Mouse (Mus musculus): ENCODE measurements at regions not wholly inside any gene's neighbourhood (a gene's known extent, or its start where the extent isn't known, plus 50 kb on each side); places are given as distances from the start of the nearest gene placed in this dataset.
"Not testable (repeated sequence)": the region's sequence is repeated elsewhere in the genome, so short reads cannot be mapped to it uniquely, and the experiment has no call there.

GRCm38 (mm10) chr12:8438638-8439037 is 61.2 kb downstream of the Rhob start:
- Histone ChIP-seq H3K36me3 (ENCODE audit: control insufficient read depth, insufficient read depth) (no peaks in the 10 kb centered on the region), H3K9ac (ENCODE audit: low read length) (no peak overlapping the region), H3K27ac (ENCODE audit: low read length) (no peak overlapping the region), H3K4me2 (ENCODE audit: low read depth, low read length) (no peak overlapping the region), H3K4me1 (ENCODE audit: control insufficient read depth, insufficient read depth, low read length) (peaks cover 29% of the 10 kb centered on the region), H3K27me3 (ENCODE audit: control insufficient read depth, insufficient read depth, low read length) (no peaks in the 10 kb centered on the region), H3K9me3 (replicated peaks; ENCODE audit: control insufficient read depth, low read length) (no peaks in the 10 kb centered on the region), H3K4me3 (ENCODE audit: low read length) (no peak overlapping the region)
- no peak; the same call in 1 of the 2 replicates for ATAC-seq (replicated peaks; ENCODE audit: extremely low read depth, insufficient read depth, low FRiP score)
- 42% methylated on average over 4 of the region's 4 CpGs for WGBS

GRCm38 (mm10) chr12:8436976-8437580 is 62.7 kb downstream of the Rhob start:
- no peaks in the 10 kb centered on the region for H3K9me3 ChIP-seq (replicated peaks; ENCODE audit: control insufficient read depth, low read length)
- H3K27ac ChIP-seq (ENCODE audit: low read length), result no peak overlapping the region
- H3K9ac ChIP-seq (ENCODE audit: low read length), result no peak overlapping the region
- H3K4me3 ChIP-seq (ENCODE audit: low read length), result no peak overlapping the region
- ATAC-seq (replicated peaks; ENCODE audit: extremely low read depth, insufficient read depth, low FRiP score), result no peak
- H3K4me1 ChIP-seq (ENCODE audit: control insufficient read depth, insufficient read depth, low read length), result peaks cover 36% of the 10 kb centered on the region
- H3K27me3 ChIP-seq (ENCODE audit: control insufficient read depth, insufficient read depth, low read length), result no peaks in the 10 kb centered on the region
- H3K36me3 ChIP-seq (ENCODE audit: control insufficient read depth, insufficient read depth), result no peaks in the 10 kb centered on the region
- 64% methylated on average over 6 of the region's 6 CpGs for WGBS
- no peak overlapping the region for H3K4me2 ChIP-seq (ENCODE audit: low read depth, low read length)

GRCm38 (mm10) chr12:8436553-8436952 is 63.3 kb downstream of the Rhob start:
- Histone ChIP-seq H3K4me1 (ENCODE audit: control insufficient read depth, insufficient read depth, low read length) (peaks cover 39% of the 10 kb centered on the region), H3K9me3 (replicated peaks; ENCODE audit: control insufficient read depth, low read length) (no peaks in the 10 kb centered on the region), H3K36me3 (ENCODE audit: control insufficient read depth, insufficient read depth) (no peaks in the 10 kb centered on the region), H3K4me2 (ENCODE audit: low read depth, low read length) (no peak overlapping the region), H3K4me3 (ENCODE audit: low read length) (no peak overlapping the region), H3K27me3 (ENCODE audit: control insufficient read depth, insufficient read depth, low read length) (no peaks in the 10 kb centered on the region), H3K9ac (ENCODE audit: low read length) (no peak overlapping the region), H3K27ac (ENCODE audit: low read length) (no peak overlapping the region)
- WGBS, result 42% methylated on average over 5 of the region's 5 CpGs
- ATAC-seq (replicated peaks; ENCODE audit: extremely low read depth, insufficient read depth, low FRiP score), result no peak

GRCm38 (mm10) chr12:8435651-8436348 is 64.0 kb downstream of the Rhob start:
- H3K4me1 ChIP-seq (ENCODE audit: control insufficient read depth, insufficient read depth, low read length), result peaks cover 39% of the 10 kb centered on the region
- not testable (repeated sequence) for H3K36me3 ChIP-seq (ENCODE audit: control insufficient read depth, insufficient read depth); H3K9ac ChIP-seq (ENCODE audit: low read length); H3K27me3 ChIP-seq (ENCODE audit: control insufficient read depth, insufficient read depth, low read length); H3K4me2 ChIP-seq (ENCODE audit: low read depth, low read length); H3K9me3 ChIP-seq (replicated peaks; ENCODE audit: control insufficient read depth, low read length); H3K27ac ChIP-seq (ENCODE audit: low read length); H3K4me3 ChIP-seq (ENCODE audit: low read length)
- 0 out of 2 replicates have a peak, but pooled peaks have one; percentile 24 for ATAC-seq (replicated peaks; ENCODE audit: extremely low read depth, insufficient read depth, low FRiP score)
- 57% methylated on average over 3 of the region's 3 CpGs for WGBS

GRCm38 (mm10) chr12:8428228-8428990 is 71.4 kb downstream of the Rhob start:
- Histone ChIP-seq H3K9me3 (replicated peaks; ENCODE audit: control insufficient read depth, low read length) (peaks cover 6% of the 10 kb centered on the region; the same call in 1 of the 2 replicates), H3K27me3 (ENCODE audit: control insufficient read depth, insufficient read depth, low read length) (no peaks in the 10 kb centered on the region), H3K4me3 (ENCODE audit: low read length) (no peak overlapping the region), H3K4me1 (ENCODE audit: control insufficient read depth, insufficient read depth, low read length) (peaks cover 10% of the 10 kb centered on the region), H3K36me3 (ENCODE audit: control insufficient read depth, insufficient read depth) (no peaks in the 10 kb centered on the region), H3K27ac (ENCODE audit: low read length) (no peak overlapping the region), H3K9ac (ENCODE audit: low read length) (no peak overlapping the region), H3K4me2 (ENCODE audit: low read depth, low read length) (no peak overlapping the region)
- ATAC-seq (replicated peaks; ENCODE audit: extremely low read depth, insufficient read depth, low FRiP score), result no peak; the same call in 1 of the 2 replicates
- WGBS, result 54% methylated on average over 5 of the region's 5 CpGs

GRCm38 (mm10) chr12:8424515-8424914 is 75.3 kb downstream of the Rhob start:
- WGBS, result 89% methylated on average over 6 of the region's 6 CpGs
- H3K4me1 ChIP-seq (ENCODE audit: control insufficient read depth, insufficient read depth, low read length), result peaks cover 4% of the 10 kb centered on the region; the same call in 1 of the 2 replicates
- no peak overlapping the region for H3K9ac ChIP-seq (ENCODE audit: low read length)
- H3K9me3 ChIP-seq (replicated peaks; ENCODE audit: control insufficient read depth, low read length), result no peaks in the 10 kb centered on the region
- H3K27ac ChIP-seq (ENCODE audit: low read length), result no peak overlapping the region
- no peaks in the 10 kb centered on the region for H3K36me3 ChIP-seq (ENCODE audit: control insufficient read depth, insufficient read depth)
- no peak for ATAC-seq (replicated peaks; ENCODE audit: extremely low read depth, insufficient read depth, low FRiP score)
- no peaks in the 10 kb centered on the region for H3K27me3 ChIP-seq (ENCODE audit: control insufficient read depth, insufficient read depth, low read length)
- no peak overlapping the region for H3K4me3 ChIP-seq (ENCODE audit: low read length)
- H3K4me2 ChIP-seq (ENCODE audit: low read depth, low read length), result no peak overlapping the region

GRCm38 (mm10) chr12:8422676-8423075 is 77.1 kb downstream of the Rhob start:
- no peaks in the 10 kb centered on the region for H3K27me3 ChIP-seq (ENCODE audit: control insufficient read depth, insufficient read depth, low read length)
- H3K27ac ChIP-seq (ENCODE audit: low read length), result no peak overlapping the region
- H3K36me3 ChIP-seq (ENCODE audit: control insufficient read depth, insufficient read depth), result no peaks in the 10 kb centered on the region
- no peak overlapping the region for H3K4me2 ChIP-seq (ENCODE audit: low read depth, low read length)
- H3K9me3 ChIP-seq (replicated peaks; ENCODE audit: control insufficient read depth, low read length), result no peaks in the 10 kb centered on the region
- no peak for ATAC-seq (replicated peaks; ENCODE audit: extremely low read depth, insufficient read depth, low FRiP score)
- peaks cover 4% of the 10 kb centered on the region; the same call in 1 of the 2 replicates for H3K4me1 ChIP-seq (ENCODE audit: control insufficient read depth, insufficient read depth, low read length)
- WGBS, result 60% methylated on average over 5 of the region's 5 CpGs
- no peak overlapping the region for H3K9ac ChIP-seq (ENCODE audit: low read length)
- no peak overlapping the region for H3K4me3 ChIP-seq (ENCODE audit: low read length)

GRCm38 (mm10) chr12:8421271-8421567 is 78.6 kb downstream of the Rhob start:
- Histone ChIP-seq H3K4me1 (ENCODE audit: control insufficient read depth, insufficient read depth, low read length) (peaks cover 4% of the 10 kb centered on the region; the same call in 1 of the 2 replicates), H3K4me3 (ENCODE audit: low read length) (no peak overlapping the region), H3K27ac (ENCODE audit: low read length) (no peak overlapping the region), H3K4me2 (ENCODE audit: low read depth, low read length) (no peak overlapping the region), H3K27me3 (ENCODE audit: control insufficient read depth, insufficient read depth, low read length) (no peaks in the 10 kb centered on the region), H3K9ac (ENCODE audit: low read length) (no peak overlapping the region), H3K36me3 (ENCODE audit: control insufficient read depth, insufficient read depth) (no peaks in the 10 kb centered on the region), H3K9me3 (replicated peaks; ENCODE audit: control insufficient read depth, low read length) (no peaks in the 10 kb centered on the region)
- 91% methylated on average over 3 of the region's 3 CpGs for WGBS
- no peak for ATAC-seq (replicated peaks; ENCODE audit: extremely low read depth, insufficient read depth, low FRiP score)
